Mouse (Mus musculus) spleen, adult 2 months (tissue): ENCODE measurements at regions not wholly inside any gene's neighbourhood (a gene's known extent, or its start where the extent isn't known, plus 50 kb on each side); places are given as distances from the start of the nearest gene placed in this dataset.

Experiments
- CTCF ChIP-seq: fragments of 200-500 bp; IDR thresholded peaks from 2 replicates; pipeline ENCODE4 v1.5.1; 2011; ENCODE audit warnings: mild to moderate bottlenecking, inconsistent platforms; ENCODE audit not compliant: insufficient read depth, insufficient read length, insufficient replicate concordance; ENCODE audit errors: extremely low read depth
- POLR2A ChIP-seq: fragments of 200-500 bp; IDR thresholded peaks from 2 replicates; pipeline ENCODE4 v1.6.1; 2011; ENCODE audit warnings: low read depth, low read length, inconsistent platforms

GRCm38 (mm10) chr4:31455466-31455865, 508.4 kb upstream of the Map3k7 start:
- TF ChIP-seq CTCF (no peak), POLR2A (no peak)
